Mouse (Mus musculus) kidney, adult 11 months (tissue): ENCODE data around the gene Egln3.

Source experiments
- DNase-seq: peaks from one replicate; pipeline ENCODE4 v3.0.0; 2022

Gene Egln3

DNA sequence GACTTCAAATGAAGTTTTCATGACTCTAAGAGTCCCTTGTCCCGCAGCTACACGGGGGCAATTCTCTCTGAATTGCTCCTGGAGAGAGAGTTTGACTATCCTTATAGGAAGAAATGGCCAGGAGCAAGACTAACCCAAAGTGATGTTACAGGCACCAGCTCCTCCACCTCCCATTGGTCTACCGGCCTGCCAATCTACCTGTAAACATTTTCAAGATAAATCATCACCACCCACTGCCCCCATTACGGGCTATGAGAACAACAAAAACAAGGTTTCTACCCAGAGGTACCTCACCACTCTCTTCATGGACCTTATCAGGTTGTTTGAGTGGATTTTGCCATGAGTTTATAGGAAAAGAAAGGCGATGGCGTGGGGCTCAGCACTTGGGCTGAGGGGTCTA is 1.4 kb downstream of the Egln3 start:
- DNase-seq = no peak

DNA sequence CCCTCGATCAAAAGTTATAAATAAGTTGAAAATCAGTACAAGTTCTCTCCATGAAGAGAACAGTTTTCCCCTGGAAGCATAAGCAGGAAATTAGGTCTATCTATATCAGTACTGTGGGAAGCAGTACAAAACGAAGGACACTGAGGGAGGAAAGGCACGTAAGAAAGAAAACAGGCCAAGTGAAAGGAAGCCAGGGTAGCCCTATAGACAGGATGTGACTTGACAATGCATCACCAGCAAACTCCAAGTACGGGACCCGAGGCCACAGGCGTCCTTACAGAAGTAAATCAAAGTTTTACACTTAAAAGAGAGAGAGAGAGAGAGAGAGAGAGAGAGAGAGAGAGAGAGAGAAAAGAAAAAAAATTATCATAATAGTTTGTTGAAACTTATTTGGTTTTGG is 2.8 kb downstream of the Egln3 start:
- no peak for DNase-seq

DNA sequence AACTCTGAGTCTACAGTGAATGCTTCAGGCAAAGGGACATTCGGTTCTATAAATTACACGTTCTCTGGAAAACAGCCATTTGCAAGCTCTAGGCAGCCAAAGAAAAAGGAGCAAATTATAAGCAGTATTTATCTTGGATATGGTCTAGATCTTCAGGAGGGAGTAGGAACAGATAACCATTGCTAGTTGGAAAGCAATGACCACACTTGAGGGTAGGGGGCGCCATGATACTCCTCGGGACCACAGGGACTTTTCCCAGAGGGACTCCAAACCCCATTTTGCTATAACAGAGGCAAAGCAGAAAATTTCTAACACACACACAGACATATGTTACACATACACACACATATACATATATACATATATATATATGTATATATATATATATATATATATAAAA is 3.5 kb downstream of the Egln3 start:
- DNase-seq = no peak

DNA sequence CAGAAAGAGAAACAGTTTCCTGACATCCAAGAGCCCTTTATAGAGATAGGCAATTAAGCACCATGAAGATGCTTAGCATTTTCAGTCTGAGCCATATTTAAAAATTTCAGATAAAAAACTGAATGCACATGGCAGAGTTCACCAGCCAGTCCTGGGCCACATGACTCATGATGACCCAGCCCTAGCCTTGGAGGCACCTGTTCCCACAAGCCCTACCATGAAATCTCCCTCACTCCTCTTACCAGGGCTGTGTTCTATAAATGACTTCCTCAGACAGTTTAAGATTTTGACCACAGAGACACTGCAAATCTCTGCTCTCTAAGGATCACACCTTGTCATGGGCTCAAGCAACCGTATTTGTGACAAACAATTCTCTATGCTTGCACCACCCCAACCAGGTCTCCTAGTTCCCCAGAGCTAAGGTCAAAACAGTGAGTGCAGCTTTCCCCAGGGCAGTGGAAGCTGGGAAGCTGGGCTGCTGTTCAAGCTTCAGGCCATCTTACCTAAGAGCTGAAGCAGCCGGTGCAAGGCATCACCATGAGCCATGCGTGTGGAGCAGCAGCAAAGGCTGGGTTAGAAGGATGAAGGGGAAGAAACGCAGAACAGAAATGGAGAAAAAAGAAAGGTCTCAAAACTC is 5.3 kb downstream of the Egln3 start:
- DNase-seq = no peak

DNA sequence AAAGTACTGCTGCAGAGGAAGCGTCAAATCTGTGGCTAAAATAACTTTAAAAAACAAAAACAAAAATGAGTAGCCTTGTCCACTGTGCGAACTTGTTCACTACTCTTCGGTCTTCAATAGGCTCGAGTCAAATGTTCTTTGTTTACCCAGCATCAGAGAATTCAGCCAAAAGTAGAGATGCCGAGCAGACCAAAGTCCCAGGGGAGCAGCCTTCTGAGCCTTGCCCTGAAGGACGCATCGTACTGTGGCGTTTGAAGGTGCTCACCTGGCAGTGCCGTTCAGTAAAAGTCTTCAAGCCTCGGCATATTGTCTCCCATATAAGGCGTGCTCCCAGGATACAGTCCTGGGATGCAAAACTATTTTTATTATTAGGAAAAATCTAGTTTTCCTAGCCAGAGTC is 5.8 kb downstream of the Egln3 start:
- DNase-seq = no peak

DNA sequence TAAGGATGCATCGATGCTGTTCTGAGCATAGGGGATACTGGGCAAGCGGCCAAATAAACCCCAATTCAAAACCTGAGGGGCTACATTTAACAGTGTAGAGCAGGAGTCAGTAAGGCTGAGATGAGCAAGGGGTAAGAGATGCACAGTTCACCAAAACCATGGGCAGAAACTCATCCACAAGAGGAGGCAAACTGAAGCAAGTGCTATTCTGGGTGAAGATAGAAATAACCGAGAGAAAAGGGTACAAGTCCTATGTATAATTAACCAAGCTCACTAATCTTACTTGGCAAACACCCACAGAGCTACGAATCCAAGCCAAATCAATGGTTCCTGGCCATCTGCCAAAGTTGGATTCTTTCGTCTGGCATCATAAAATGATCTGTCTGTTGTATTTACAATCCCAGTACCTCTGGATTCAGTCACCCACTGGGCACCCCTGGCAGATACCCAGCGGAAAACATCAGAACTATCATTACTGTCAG is 6.3 kb downstream of the Egln3 start:
- peak; percentile 39 for DNase-seq

DNA sequence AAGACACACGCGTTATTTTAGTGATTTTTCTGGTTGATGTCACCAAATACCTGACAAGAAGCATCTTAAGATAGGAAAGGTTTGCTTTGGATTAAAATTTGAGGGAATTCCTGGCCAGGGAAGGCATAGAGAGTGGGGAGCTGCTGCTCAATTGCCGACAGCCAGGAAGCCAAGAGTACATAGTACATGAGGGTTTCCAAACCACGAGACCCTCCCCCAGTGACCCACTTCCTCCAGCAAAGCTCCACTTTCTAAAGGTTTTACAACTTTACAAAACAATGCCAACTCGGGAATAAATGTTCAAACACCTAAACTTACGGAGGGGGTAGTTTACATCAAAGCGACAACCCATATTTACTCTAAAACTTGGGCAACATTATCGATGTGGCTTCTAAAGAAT is 6.8 kb downstream of the Egln3 start:
- no peak for DNase-seq

DNA sequence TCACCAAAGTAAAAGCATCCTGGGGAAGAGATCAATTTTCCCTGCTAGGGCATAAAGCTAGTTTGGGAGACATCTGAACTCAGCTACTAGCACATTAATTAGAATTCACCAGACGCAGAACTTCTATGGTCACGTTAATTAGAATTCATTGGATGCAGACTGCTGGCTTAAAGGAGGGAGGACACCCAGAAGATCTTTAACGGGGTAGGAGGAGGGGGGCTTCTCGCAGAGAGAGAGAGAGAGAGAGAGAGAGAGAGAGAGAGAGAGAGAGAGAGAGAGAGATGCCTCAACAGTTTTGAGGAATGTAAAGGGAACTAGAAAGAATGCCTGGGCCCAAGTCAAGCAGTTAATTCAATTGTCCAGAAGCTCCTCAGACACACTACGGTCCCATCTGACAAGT is 9.5 kb downstream of the Egln3 start:
- no peak for DNase-seq

DNA sequence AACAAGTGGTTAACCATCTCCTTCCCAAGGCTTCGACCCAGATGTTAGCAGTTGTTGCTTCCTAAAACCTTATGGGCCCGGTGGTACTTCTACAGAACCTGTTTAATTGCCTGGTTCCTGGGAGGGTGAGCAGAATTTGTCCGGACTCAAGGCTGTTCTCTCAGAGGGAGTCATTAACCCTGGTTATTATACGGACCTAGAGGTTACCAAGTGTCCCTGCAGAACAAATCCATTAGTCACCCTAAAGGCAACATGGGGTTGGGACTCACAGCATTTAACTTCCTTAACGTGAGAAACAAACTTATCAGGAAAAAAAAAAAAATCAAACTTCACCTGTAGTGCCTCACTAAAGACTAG is 11.4 kb downstream of the Egln3 start:
- no peak for DNase-seq

DNA sequence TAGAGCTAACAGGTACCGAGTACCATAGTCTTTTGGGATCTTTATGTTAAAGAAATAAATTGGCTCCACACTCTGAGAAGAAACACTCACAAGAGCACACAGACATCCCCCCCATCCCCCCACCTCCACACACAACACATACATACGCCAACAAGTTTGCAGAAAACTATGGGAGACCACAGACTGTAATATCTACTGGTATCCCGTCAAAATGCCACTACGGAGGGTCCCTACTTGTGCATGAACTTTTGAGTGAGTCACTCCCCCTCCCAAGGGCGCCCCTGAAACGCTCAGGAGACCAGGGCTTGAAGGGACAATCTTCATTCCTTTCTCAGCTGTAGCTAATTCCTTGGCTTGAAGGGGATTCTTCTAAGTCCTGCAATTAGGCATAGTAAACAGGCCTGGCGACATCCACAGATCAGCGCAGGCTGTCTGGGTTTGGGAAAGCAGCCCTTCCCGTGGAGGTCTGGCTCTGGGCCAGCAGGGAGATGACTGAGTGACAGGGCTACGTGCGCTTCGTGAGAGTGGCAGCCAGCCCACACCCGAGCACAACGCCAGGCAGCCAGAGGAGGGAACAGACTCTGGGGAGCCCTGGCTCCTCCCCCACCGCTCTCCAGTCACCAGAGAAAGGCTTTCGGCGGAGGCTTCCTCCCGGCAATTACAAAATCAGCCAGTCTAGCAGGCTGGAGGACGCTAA is 11.9 kb downstream of the Egln3 start:
- peak; percentile 86 for DNase-seq

DNA sequence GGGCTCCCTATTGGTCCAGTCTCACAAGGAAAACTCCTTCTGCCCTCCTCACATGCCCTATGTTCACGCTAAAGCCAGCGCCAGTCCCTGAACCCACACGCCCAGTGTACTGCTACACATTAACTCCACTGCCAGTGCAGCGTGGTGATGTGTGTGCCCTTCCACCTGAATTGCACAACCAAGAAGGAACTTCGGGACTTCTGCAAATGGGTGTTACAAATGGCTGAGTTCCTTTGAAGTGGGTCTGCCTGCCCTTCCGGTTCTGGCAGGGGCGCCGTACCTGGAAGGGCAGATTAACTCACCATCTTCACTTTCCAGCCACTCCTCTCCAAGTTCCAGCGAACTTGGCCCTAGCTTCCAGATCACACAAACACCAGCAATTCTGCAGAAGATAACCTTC is 12.5 kb downstream of the Egln3 start:
- peak; percentile 82 for DNase-seq

DNA sequence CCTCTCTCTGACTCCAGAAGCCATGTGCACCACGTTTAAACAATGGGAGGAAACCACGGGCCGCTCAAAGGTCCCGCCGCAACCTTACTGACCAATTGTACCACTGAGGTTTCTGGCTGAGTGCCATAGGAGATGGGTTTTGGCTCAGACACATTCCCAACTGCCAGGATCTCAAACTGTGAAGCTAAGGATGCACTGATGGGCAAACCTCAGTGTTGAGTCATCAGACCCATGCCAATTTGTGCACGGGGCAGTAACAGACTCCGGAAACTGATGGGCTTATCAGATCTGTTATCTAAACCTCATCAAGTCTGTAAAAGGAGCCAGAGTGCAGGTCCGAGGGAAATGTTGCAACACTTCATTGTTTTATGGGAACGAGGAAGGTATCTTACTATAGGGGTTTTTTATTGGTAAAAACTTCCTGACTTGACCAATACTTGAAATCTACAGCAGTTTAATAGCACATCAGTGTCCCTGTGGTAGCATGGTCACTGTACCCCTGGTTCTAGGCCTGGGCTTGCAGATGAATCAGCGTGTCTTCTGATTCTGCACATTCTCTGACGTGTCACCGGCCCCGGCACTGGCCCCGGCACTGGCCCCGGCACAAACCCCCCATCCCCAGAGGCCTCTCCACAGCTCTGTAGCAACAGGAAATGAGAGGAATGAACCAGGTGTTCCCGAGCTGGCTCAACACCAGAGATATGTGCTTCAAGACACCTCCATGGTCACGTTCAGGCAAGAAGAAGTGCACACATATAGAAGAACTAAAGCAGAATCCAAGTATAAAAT is 15.7 kb downstream of the Egln3 start:
- peak; percentile 62 for DNase-seq

DNA sequence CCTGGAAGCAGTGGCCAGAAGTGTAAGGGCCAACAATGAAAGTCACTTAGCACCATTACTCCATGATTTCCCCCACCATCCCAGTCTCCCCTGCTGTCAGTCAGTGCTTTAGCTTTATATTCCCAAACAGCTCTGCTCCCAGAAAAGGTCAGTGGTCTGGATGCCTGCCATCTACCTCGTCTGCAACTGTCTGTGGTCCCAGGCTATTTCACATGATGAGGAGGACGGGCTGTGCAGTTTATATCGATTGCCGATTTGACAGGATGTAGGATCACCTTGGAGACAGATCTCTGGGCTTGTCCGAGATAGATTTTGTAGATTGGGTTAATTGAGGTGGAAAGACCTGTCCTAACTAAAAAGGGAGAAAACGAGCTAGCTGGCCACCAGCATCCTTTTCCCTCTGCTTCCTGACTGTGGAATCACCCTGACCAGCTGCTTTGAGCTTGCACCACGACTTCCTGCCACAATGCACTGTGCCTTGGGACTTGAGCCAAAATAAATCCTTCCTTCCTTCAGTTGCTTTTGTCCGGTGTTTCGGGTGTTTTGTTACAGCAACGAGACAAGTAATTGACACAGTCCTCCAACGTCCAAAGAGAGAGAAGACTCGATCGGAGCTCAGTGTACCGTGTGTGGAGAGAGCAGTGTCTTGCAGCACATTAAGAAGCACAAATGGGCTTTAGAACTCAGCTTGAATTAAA is 16.6 kb downstream of the Egln3 start:
- DNase-seq = no peak

DNA sequence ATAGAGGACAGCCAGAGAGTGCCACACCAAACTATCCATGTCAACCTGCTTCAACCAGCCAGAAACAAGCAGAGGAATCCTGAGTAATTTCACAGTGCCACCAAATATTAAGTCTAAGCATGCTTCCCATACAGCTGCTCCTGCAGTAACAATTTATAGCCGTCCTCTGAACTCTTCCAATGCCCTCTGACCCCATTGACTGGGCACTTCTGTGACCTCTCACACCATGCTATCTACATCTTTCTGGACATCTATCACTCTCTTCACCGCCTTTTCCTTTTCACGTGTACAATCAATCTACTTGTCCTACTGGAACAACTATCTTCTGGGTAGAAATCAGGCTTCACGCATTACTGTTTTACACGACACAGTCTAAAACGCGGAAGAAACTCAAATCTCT is 19.4 kb downstream of the Egln3 start:
- no peak for DNase-seq

DNA sequence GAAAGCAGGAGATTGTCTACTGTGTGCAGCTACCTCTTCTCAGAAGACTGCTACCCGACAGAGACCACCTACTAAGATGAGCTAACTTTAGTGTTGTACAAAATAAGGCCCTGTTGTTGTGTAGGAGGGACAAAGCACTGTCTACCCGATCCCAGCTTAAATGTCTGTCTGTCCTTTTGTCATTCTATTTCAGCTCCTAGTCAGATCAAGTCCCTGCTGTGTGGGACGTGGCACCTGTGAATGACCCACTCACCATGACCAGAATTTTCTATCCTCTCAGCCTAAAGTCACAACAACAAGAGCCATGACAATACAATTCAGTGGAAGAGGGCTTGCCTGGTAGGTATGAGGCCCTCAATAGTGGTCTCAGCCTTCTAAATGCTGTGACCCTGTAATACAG is 25.3 kb downstream of the Egln3 start:
- DNase-seq = no peak

DNA sequence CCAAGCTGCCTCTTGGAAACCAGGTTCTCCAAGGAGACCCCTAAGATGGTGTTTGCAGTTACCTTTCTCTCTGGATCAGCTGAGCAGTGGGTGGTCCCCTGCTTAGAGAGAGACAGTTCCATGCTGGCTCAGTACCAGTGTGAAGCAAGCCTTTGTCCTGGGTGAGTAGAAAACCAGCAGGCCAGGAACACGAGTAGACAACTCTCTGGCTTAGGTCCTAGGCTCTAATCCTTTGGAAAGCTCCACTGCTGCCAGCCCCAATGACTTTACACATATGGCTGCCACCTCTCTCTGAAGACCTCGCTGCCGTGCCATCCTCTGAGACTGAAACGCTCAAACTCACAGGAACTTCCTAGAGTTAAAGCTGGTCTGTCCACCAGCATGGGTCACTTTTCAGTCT is 34.9 kb downstream of the Egln3 start:
- DNase-seq = no peak

DNA sequence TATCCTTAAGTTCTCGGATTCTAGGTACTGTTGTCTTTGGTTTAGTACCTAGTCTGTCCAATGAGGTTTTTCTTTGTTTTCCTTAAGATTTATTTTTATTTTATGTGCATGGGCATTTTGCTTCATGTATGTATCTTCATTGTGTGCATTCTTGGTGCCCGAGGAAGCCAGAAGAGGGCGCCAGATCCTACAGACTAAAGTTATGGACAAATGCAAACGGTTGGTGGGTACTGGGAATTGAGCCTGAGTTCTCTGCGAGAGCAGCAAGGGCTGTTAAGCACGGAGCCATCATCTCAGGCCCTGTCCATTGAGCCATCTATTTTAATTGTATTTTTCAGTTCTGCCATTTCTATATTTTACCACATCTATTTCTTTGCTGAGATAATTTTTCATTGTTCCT is 35.9 kb downstream of the Egln3 start:
- no peak for DNase-seq

DNA sequence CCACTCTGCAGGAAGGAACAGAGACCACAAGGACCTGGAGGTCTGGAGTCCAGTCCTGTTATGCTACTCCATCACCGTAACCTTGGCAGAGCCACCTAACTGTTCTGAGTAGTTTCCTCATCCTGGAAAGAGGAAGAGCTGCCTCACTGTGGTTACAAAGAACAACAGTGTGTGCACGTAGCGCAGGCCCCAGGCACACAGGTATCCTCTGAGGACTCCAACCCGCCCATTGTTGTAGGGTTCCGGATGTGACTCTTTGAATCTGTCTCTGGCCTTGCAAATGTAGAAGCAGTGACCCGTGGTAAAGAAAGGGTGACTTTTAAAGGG is 39.0 kb downstream of the Egln3 start:
- DNase-seq = no peak

DNA sequence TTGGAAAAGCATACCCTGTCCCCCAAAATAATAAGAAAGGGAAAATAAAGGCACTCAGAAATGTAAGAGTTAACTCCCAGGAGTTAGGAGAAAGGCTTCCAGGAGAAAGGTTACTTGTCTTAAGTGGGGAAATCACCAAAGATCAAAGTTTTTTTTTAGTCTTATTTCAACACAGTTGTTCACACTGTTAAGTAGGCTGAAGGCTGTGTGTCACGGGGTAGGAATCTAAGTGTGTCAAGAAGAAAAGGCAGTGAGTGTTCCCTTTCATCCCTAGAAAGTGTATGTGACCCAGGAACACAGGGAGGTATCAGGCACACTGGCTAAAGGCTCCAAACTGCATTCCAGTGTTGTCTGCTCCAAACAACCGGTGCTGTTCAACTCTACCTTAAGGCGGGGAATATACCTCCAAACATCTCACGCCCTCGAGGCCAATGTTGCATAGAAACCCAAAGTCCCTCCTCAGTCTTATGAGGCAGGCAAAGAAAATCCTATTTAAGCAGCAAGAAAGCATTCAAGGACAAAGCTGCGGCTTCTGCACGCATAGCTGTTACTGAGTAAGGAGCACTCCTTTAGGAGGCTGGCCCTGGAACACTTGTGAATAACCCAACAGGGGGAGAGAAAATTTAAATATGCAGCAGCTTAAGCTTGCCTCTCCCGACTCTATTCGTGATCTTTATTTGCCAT is 39.5 kb downstream of the Egln3 start:
- DNase-seq = no peak

DNA sequence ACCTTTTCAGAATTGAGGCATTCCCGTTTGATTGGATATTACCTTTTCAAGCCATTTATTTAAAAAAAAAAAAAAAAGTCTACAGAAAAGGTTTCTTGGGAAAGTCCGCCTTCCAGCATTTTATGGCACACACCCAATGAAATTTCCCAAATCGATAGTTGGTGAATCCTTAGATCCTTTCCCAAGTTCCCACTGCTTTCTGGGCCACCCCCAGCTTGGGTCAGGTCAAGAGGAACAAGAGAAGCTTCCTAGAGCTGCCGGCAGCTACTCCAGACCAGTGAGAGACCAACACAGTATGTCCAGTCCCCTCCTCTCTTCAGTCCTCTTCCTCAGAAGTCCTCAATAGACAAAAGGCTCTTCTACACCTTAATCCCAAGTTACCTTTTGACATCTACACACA is 40.5 kb downstream of the Egln3 start:
- no peak for DNase-seq

DNA sequence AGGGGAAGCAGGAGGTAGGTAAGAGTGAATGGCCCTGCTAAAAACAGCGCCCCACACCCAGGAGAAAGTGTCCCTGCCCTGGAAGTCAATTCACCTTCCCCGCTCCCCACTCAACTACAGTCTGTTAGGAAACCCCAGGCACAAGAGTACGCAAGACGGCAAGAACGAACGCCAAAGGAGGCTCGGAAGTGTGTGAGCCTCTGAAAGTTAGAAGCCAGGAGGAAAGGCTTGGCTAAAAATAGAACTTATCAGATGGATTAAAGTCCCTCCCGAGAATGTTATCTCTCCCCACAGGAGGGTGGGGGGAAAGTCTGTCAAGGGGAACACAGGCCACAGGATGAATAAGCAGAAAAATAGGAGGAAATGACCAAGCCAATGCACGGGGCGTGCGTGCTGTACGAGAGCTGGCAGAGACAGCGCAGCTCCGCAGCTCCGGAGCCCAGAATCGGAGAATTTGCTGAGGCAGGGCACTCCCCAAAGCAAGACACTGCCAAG is 41.0 kb downstream of the Egln3 start:
- DNase-seq = peak; percentile 36

DNA sequence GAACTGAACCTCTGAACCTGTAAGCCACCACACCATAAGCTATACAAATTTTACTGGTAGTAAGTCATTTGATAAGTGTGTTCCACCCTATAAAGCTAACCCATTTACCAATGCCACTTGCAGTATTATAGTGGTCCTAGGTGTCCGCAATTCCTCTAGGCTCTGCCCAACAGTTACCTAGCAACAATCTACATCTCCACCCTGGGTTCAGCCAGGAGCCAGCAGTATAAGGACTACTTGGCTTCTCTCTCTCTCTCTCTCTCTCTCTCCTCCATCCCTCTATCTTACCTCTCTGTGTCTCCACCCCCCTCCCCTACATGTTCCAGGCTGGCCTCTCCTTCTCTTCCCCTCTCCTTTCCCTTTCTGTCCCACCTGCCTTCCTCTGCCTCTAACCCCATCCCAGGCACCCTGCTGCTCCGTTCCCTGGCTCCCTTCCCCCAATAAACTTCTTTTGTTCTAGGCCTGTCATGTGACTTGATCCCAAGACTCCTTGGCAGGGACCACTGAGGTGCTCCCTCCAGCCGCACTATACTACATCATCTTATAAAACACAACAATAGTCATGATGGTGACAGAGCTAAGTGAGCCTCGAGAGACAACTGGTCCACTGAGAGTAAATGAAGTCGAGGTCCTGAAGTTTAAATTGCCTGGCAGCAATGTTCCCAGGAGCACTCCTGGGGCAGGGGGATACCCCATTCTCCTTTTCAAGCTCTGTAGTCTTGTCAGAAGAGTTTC is 42.0 kb downstream of the Egln3 start:
- no peak for DNase-seq
